18 mouse cellular contexts compared by ENCODE assay signal in genomic region chr2:164641129-164641528, GRCm38 (mm10). TPM values are rescaled to one million over a fixed set of nuclear protein-coding genes. Genes with fewer than 3 reads are reported as not detected.
DNase-seq lines count a peak whose midpoint lies in the region; ATAC-seq and TF ChIP-seq lines count a peak whose summit lies in the region.
"Had no signal": no experiment of that assay in that cellular context is flagged by ENCODE, and none has a peak within 500 bp of the region (broad histone marks: within the 10 kb centered on the region; RNA-seq: fewer than 3 reads in every experiment).

No protein-coding gene starts in this region.

- peaks cover 6% of the 10 kb centered on the region for H3K9me3 ChIP-seq in heart, embryonic 12.5 days (replicated peaks)
- no peaks in the 10 kb centered on the region for H3K9me3 ChIP-seq in intestine, postnatal 0 days (ENCODE audit: control insufficient read depth)
- H3K9me3 ChIP-seq: embryonic facial prominence, embryonic 13.5 days; intestine, embryonic 15.5 days; limb, embryonic 12.5 days had no signal

- H3K27ac ChIP-seq in heart, embryonic 12.5 days (ENCODE audit: poor library complexity, severe bottlenecking): no peak overlapping the region
- H3K27ac ChIP-seq in intestine, postnatal 0 days (ENCODE audit: low read depth, low read length): no peak overlapping the region
- H3K27ac ChIP-seq: embryonic facial prominence, embryonic 13.5 days; heart, adult 2 months; intestine, embryonic 15.5 days; limb, embryonic 12.5 days had no signal

- no peak for TF ChIP-seq CTCF in intestine, postnatal 0 days (IDR thresholded peaks at IDR 0.05; ENCODE audit: low read depth)

- no peak overlapping the region for H3K4me2 ChIP-seq in heart, embryonic 12.5 days
- H3K4me2 ChIP-seq in intestine, postnatal 0 days (replicated peaks; ENCODE audit: low read depth): no peak overlapping the region
- H3K4me2 ChIP-seq: embryonic facial prominence, embryonic 13.5 days; intestine, embryonic 15.5 days; limb, embryonic 12.5 days had no signal

- no peaks in the 10 kb centered on the region for H3K4me1 ChIP-seq in heart, embryonic 12.5 days (replicated peaks)
- H3K4me1 ChIP-seq in intestine, postnatal 0 days (replicated peaks; ENCODE audit: control insufficient read depth, insufficient read depth, low read length): no peaks in the 10 kb centered on the region
- H3K4me1 ChIP-seq: embryonic facial prominence, embryonic 13.5 days; intestine, embryonic 15.5 days; limb, embryonic 12.5 days had no signal

- ATAC-seq in heart, embryonic 12.5 days (ENCODE audit: insufficient number of reproducible peaks, low FRiP score): no peak
- no peak for ATAC-seq in intestine, postnatal 0 days
- ATAC-seq: forebrain, embryonic 14.5 days; intestine, embryonic 15.5 days had no signal

- peak; percentile 3 to 10 for DNase-seq in heart, postnatal 10 days
- DNase-seq in 416B (ENCODE audit: low read depth) (peak; percentile 36), ZHBTc4 (ENCODE audit: low read depth, low spot score) (peak; percentile 80)
- peak; percentile 46 to 48 for DNase-seq in kidney, postnatal 36 days
- no peak for DNase-seq in gastrocnemius, adult 18-20 months (ENCODE audit: low spot score)
- no peak for DNase-seq in gastrocnemius, adult 8-10 months (ENCODE audit: low spot score in 2 of 2)
- DNase-seq: cerebellum, postnatal 14 days; heart, postnatal 4 days; layer of hippocampus, postnatal 36 days; thymus, adult 2 months had no signal

- WGBS in heart, embryonic 12.5 days: 55% methylated on average over 7 of the region's 7 CpGs
- WGBS in intestine, postnatal 0 days: 59% methylated on average over 7 of the region's 7 CpGs

- intact Hi-C loops in heart, postnatal 10 days (cut with DNase I): no loop called here

- H3K4me3 ChIP-seq in heart, embryonic 12.5 days: no peak overlapping the region
- H3K4me3 ChIP-seq in intestine, postnatal 0 days (ENCODE audit: low read depth, low read length): no peak overlapping the region
- H3K4me3 ChIP-seq: embryonic facial prominence, embryonic 13.5 days; heart, adult 2 months; intestine, embryonic 15.5 days; limb, embryonic 12.5 days; myocyte had no signal

- H3K27me3 ChIP-seq in heart, embryonic 12.5 days (replicated peaks): no peaks in the 10 kb centered on the region
- no peaks in the 10 kb centered on the region for H3K27me3 ChIP-seq in intestine, postnatal 0 days (replicated peaks; ENCODE audit: control insufficient read depth, insufficient read depth, low read length)
- H3K27me3 ChIP-seq: embryonic facial prominence, embryonic 13.5 days; intestine, embryonic 15.5 days had no signal

- H3K9ac ChIP-seq in heart, embryonic 12.5 days: no peak overlapping the region
- no peak overlapping the region for H3K9ac ChIP-seq in intestine, postnatal 0 days (ENCODE audit: low read depth, low read length)
- H3K9ac ChIP-seq: embryonic facial prominence, embryonic 13.5 days; intestine, embryonic 15.5 days; limb, embryonic 12.5 days had no signal

- no peaks in the 10 kb centered on the region for H3K36me3 ChIP-seq in heart, embryonic 12.5 days
- no peaks in the 10 kb centered on the region for H3K36me3 ChIP-seq in intestine, postnatal 0 days (ENCODE audit: control insufficient read depth, insufficient read depth)
- H3K36me3 ChIP-seq: embryonic facial prominence, embryonic 13.5 days; intestine, embryonic 15.5 days; limb, embryonic 12.5 days had no signal

RNA-seq across cellular contexts. Expression of gene Wfdc16, which starts 2.5 kb away (rescaled TPM):
- total RNA-seq in heart, postnatal 10 days (2021): not detected
- polyA plus RNA-seq in heart, embryonic 12.5 days (2016; fragmentation: Nextera tagmentation; extraction: Ambion mirVana): not detected in 2 replicates
- not detected for total RNA-seq in gastrocnemius, adult 18-20 months (2021)
- polyA plus RNA-seq in intestine, postnatal 0 days (2015; fragmentation: Nextera tagmentation; extraction: Ambion mirVana): not detected in 2 replicates
- total RNA-seq in gastrocnemius, adult 8-10 months (2022): not detected
- total RNA-seq: heart, adult 2 months; heart, postnatal 4 days; layer of hippocampus, postnatal 36 days had no signal
- polyA plus RNA-seq: embryonic facial prominence, embryonic 13.5 days; forebrain, embryonic 14.5 days; heart, adult 2 months; intestine, embryonic 15.5 days; limb, embryonic 12.5 days; myocyte; thymus, adult 2 months had no signal

RNA-seq across cellular contexts. Expression of gene Wfdc10, which starts 14.7 kb away (rescaled TPM):
- not detected for total RNA-seq in heart, postnatal 10 days (2021)
- polyA plus RNA-seq in heart, embryonic 12.5 days (2016; fragmentation: Nextera tagmentation; extraction: Ambion mirVana): not detected in 2 replicates
- not detected for total RNA-seq in gastrocnemius, adult 18-20 months (2021)
- polyA plus RNA-seq in intestine, postnatal 0 days (2015; fragmentation: Nextera tagmentation; extraction: Ambion mirVana): not detected in 2 replicates
- total RNA-seq in gastrocnemius, adult 8-10 months (2022): not detected
- total RNA-seq: heart, adult 2 months; heart, postnatal 4 days; layer of hippocampus, postnatal 36 days had no signal
- polyA plus RNA-seq: embryonic facial prominence, embryonic 13.5 days; forebrain, embryonic 14.5 days; heart, adult 2 months; limb, embryonic 12.5 days; myocyte; thymus, adult 2 months had no signal

RNA-seq across cellular contexts. Expression of gene Wfdc9, which starts 15.3 kb away (rescaled TPM):
- not detected for total RNA-seq in heart, postnatal 10 days (2021)
- polyA plus RNA-seq in heart, embryonic 12.5 days (2016; fragmentation: Nextera tagmentation; extraction: Ambion mirVana): not detected in 2 replicates
- total RNA-seq in gastrocnemius, adult 18-20 months (2021): not detected
- polyA plus RNA-seq in intestine, postnatal 0 days (2015; fragmentation: Nextera tagmentation; extraction: Ambion mirVana): not detected in 2 replicates
- not detected for total RNA-seq in gastrocnemius, adult 8-10 months (2022)
- total RNA-seq: heart, adult 2 months; heart, postnatal 4 days; layer of hippocampus, postnatal 36 days had no signal
- polyA plus RNA-seq: embryonic facial prominence, embryonic 13.5 days; forebrain, embryonic 14.5 days; heart, adult 2 months; intestine, embryonic 15.5 days; limb, embryonic 12.5 days; myocyte; thymus, adult 2 months had no signal

RNA-seq across cellular contexts. Expression of gene Wfdc8, which starts 27.7 kb away (rescaled TPM):
- total RNA-seq in heart, postnatal 10 days (2021): not detected
- polyA plus RNA-seq in heart, embryonic 12.5 days (2016; fragmentation: Nextera tagmentation; extraction: Ambion mirVana): not detected in 2 replicates
- not detected for total RNA-seq in gastrocnemius, adult 18-20 months (2021)
- not detected in 2 replicates for polyA plus RNA-seq in intestine, postnatal 0 days (2015; fragmentation: Nextera tagmentation; extraction: Ambion mirVana)
- not detected for total RNA-seq in gastrocnemius, adult 8-10 months (2022)
- total RNA-seq: heart, adult 2 months; heart, postnatal 4 days; layer of hippocampus, postnatal 36 days had no signal
- polyA plus RNA-seq: embryonic facial prominence, embryonic 13.5 days; forebrain, embryonic 14.5 days; heart, adult 2 months; intestine, embryonic 15.5 days; limb, embryonic 12.5 days; myocyte; thymus, adult 2 months had no signal

RNA-seq across cellular contexts. Expression of gene Wfdc6b, which starts 27.8 kb away (rescaled TPM):
- total RNA-seq in heart, postnatal 10 days (2021): not detected
- not detected in 2 replicates for polyA plus RNA-seq in heart, embryonic 12.5 days (2016; fragmentation: Nextera tagmentation; extraction: Ambion mirVana)
- not detected for total RNA-seq in gastrocnemius, adult 18-20 months (2021)
- not detected in 2 replicates for polyA plus RNA-seq in intestine, postnatal 0 days (2015; fragmentation: Nextera tagmentation; extraction: Ambion mirVana)
- total RNA-seq in gastrocnemius, adult 8-10 months (2022): not detected
- total RNA-seq: heart, adult 2 months; heart, postnatal 4 days; layer of hippocampus, postnatal 36 days had no signal
- polyA plus RNA-seq: embryonic facial prominence, embryonic 13.5 days; forebrain, embryonic 14.5 days; heart, adult 2 months; intestine, embryonic 15.5 days; limb, embryonic 12.5 days; myocyte; thymus, adult 2 months had no signal

Comparison
In these comparisons a context has a peak if more than half of its experiments do, and no peak if none do; other contexts are left out.
1. DNase-seq: peak in heart, postnatal 10 days (2 of 2), 416B (single experiment), ZHBTc4 (single experiment) and kidney, postnatal 36 days (2 of 2); none in gastrocnemius, adult 18-20 months (single experiment) and gastrocnemius, adult 8-10 months (0 of 2).